Mouse (Mus musculus) ES-Bruce4 (cell line): ENCODE results near the gene Henmt1. TPM values are rescaled to one million over a fixed set of nuclear protein-coding genes. Genes with fewer than 3 reads are reported as not detected.

ENCODE experiments used
- H3K27ac ChIP-seq: 2 replicates; pipeline ENCODE4 v1.5.1; 2012; ENCODE audit warnings: low read length, inconsistent platforms; ENCODE audit not compliant: insufficient read depth
- H3K27me3 ChIP-seq: 2 replicates; pipeline ENCODE4 v1.6.1; 2012; ENCODE audit warnings: mild to moderate bottlenecking, low read length, inconsistent platforms; ENCODE audit not compliant: control insufficient read depth, poor library complexity, insufficient read depth, severe bottlenecking
- H3K36me3 ChIP-seq: 2 replicates; pipeline ENCODE4 v1.6.1; 2012; ENCODE audit warnings: inconsistent platforms, mild to moderate bottlenecking, low read length, moderate library complexity; ENCODE audit not compliant: control insufficient read depth, poor library complexity, insufficient read depth, severe bottlenecking
- H3K4me1 ChIP-seq: one replicate; pipeline ENCODE4 v1.8.1; 2011; ENCODE audit warnings: low read length; ENCODE audit not compliant: control insufficient read depth, insufficient read depth
- H3K4me3 ChIP-seq: 2 replicates; pipeline ENCODE4 v1.5.1; 2011; ENCODE audit warnings: low read depth, mild to moderate bottlenecking, low read length
- H3K9ac ChIP-seq: 2 replicates; pipeline ENCODE4 v1.6.1; 2012; ENCODE audit warnings: low read depth, mild to moderate bottlenecking, inconsistent platforms; ENCODE audit not compliant: poor library complexity, severe bottlenecking
- H3K9me3 ChIP-seq: replicated peaks from 2 replicates; pipeline ENCODE4 v1.6.1; 2012; ENCODE audit warnings: mild to moderate bottlenecking, low read length, inconsistent platforms; ENCODE audit not compliant: control insufficient read depth, poor library complexity, insufficient read depth, severe bottlenecking
- CTCF ChIP-seq: IDR thresholded peaks from one replicate; pipeline ENCODE4 v1.8.1; 2011; ENCODE audit warnings: low read depth, low read length
- EP300 ChIP-seq: IDR thresholded peaks from 2 replicates; pipeline ENCODE4 v1.6.1; 2011; ENCODE audit warnings: low read depth, low read length; ENCODE audit not compliant: insufficient read depth
- POLR2A ChIP-seq: IDR thresholded peaks from one replicate; pipeline ENCODE4 v1.8.1; 2011; ENCODE audit warnings: low read length; ENCODE audit not compliant: insufficient read depth
- polyA plus RNA-seq: library from polyadenylated mRNA; stranded (reverse); fragments of >200 nt; gene quantifications from 2 replicates; pipeline ENCODE4 v1.2.4, GENCODE M21; 2011; ENCODE audit warnings: low read depth; ENCODE audit not compliant: missing spikeins, insufficient read depth, insufficient read length

Henmt1 gene
- polyA plus RNA-seq, 1 experiment = 0.43 TPM

DNA sequence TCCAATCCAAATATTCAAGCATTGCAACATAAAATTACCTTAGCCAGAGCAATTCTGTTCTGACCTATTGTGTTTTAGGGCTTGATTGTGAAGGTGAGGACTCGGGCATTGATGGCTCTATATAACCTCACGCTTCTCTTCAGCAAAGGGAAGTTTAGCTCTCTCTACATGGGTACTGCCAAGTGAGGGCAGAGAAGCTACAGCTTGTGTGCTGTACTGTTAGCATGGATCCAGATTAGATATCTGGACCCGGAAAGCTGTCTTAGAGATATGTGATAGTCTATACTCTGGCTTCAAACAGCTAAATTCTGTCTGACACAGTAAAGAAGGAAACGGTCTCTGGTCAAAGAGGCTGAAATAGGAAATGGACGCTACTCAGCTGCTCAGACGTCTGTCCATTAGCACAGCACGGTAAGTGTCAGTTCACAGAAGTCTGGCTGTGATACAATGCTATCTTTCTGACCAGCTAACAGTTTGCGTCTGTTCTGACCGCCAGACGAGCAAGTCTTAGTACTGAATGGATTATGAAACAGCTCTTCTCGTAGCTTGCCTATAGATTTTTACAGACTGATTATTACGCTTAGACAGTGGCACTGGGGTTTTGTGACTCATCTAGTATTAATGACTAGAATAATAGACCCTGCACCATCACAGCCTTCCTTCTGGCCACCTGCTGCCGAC lies 34.4 kb downstream of the Henmt1 start:
- Histone ChIP-seq H3K9me3 (no peaks in the 10 kb centered on the region; the same call in 1 of the 2 replicates), H3K4me1 (no peaks in the 10 kb centered on the region), H3K27ac (no peak overlapping the region), H3K27me3 (no peaks in the 10 kb centered on the region), H3K36me3 (no peaks in the 10 kb centered on the region), H3K9ac (no peak overlapping the region), H3K4me3 (no peak overlapping the region)
- TF ChIP-seq POLR2A (no peak), CTCF (no peak), EP300 (no peak)

- Histone ChIP-seq H3K9ac (no peak overlapping the region), H3K27ac (no peak overlapping the region), H3K4me1 (no peaks in the 10 kb centered on the region), H3K9me3 (no peaks in the 10 kb centered on the region; the same call in 1 of the 2 replicates), H3K36me3 (no peaks in the 10 kb centered on the region), H3K4me3 (no peak overlapping the region), H3K27me3 (no peaks in the 10 kb centered on the region)
- TF ChIP-seq CTCF = no peak
- TF ChIP-seq POLR2A = no peak
- TF ChIP-seq EP300 = no peak
Measured at GRCm38 (mm10) chr3:108974920-108975485, 35.3 kb downstream of the Henmt1 start.

GRCm38 (mm10) chr3:108977340-108978030 lies 37.8 kb downstream of the Henmt1 start:
- no peak overlapping the region for H3K4me3 ChIP-seq
- no peak overlapping the region for H3K27ac ChIP-seq
- no peaks in the 10 kb centered on the region for H3K27me3 ChIP-seq
- H3K4me1 ChIP-seq = no peaks in the 10 kb centered on the region
- no peaks in the 10 kb centered on the region; the same call in 1 of the 2 replicates for H3K9me3 ChIP-seq
- no peak overlapping the region for H3K9ac ChIP-seq
- H3K36me3 ChIP-seq = no peaks in the 10 kb centered on the region
- TF ChIP-seq CTCF (peak; percentile 22), EP300 (no peak), POLR2A (no peak)

DNA sequence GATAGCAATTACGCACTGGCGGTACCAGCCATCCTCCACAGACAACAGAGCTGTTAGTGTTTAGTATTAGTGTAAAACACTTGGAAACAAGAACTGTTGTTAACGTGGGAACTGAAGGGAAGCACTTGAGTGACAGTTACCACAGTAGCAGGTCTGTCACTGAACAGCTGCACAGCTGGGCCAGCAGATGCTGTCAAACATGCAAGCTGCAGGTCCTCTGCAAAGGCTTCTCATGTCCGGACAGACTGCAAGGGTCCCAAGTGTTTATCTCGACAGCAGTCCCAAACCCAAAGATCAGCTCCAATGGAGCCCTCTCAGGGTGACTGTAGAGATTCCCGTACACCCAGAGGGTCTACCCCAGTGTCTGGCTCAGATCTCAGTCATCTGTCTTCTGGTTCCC lies 42.3 kb downstream of the Henmt1 start:
- Histone ChIP-seq H3K9ac (no peak overlapping the region), H3K27ac (no peak overlapping the region), H3K4me3 (no peak overlapping the region), H3K9me3 (no peaks in the 10 kb centered on the region; the same call in 1 of the 2 replicates), H3K27me3 (no peaks in the 10 kb centered on the region), H3K36me3 (no peaks in the 10 kb centered on the region), H3K4me1 (no peaks in the 10 kb centered on the region)
- no peak for TF ChIP-seq EP300
- TF ChIP-seq POLR2A = no peak
- TF ChIP-seq CTCF = no peak

DNA sequence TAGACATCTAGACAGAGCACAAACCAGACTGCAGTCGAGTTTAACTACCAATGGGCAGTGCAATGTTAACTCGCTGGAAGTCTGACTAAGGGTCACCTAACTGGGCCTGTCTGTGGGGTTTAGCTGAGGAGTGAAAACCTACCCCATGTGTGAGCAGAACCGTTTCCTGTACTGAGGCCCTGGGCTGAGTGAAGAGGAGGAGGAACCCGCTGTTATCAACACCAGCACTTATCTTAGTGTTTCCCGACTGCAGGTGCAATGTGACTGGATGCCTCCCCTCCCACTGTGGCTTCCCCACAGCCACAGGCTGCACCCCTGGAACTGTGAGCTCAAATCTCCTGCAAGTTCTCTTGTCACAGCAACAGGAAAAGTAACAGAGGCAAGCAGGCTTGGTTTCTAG lies 44.3 kb downstream of the Henmt1 start:
- Histone ChIP-seq H3K4me1 (no peaks in the 10 kb centered on the region), H3K4me3 (no peak overlapping the region), H3K9ac (no peak overlapping the region), H3K9me3 (no peaks in the 10 kb centered on the region), H3K27me3 (no peaks in the 10 kb centered on the region), H3K36me3 (no peaks in the 10 kb centered on the region), H3K27ac (no peak overlapping the region)
- no peak for TF ChIP-seq CTCF
- TF ChIP-seq EP300 = no peak
- TF ChIP-seq POLR2A = no peak

DNA sequence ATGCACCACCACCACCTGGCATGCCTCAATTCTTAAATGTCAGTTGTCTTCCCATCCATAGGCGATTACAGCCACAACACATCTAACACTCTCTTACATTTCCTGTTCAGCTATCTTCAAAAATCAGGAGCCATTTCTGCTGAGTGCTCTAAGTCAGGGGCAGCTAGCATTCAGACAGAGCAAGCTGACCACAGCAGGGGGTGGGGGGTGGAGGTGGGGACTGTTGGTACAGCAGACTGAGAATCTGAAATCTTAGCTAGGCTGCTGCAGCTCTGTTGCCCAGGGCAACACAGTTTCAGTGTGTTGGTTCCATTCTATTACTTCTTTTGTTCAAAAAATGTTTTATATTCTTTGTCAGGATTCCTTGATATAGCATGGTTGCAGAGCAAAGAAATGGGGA lies 46.9 kb downstream of the Henmt1 start:
- TF ChIP-seq CTCF (no peak), EP300 (no peak), POLR2A (no peak)
- H3K4me1 ChIP-seq = no peaks in the 10 kb centered on the region
- H3K4me3 ChIP-seq = no peak overlapping the region

More for the DNA sequence above, 46.9 kb downstream of the Henmt1 start:
- H3K9ac ChIP-seq = no peak overlapping the region
- no peaks in the 10 kb centered on the region for H3K9me3 ChIP-seq
- H3K27me3 ChIP-seq = no peaks in the 10 kb centered on the region
- H3K36me3 ChIP-seq = no peaks in the 10 kb centered on the region
- H3K27ac ChIP-seq = no peak overlapping the region
